Comparison of ENCODE assay signal across 28 mouse cellular contexts in genomic region chr19:10662665-10663064, GRCm38 (mm10). TPM values are rescaled to one million over a fixed set of nuclear protein-coding genes. Genes with fewer than 3 reads are reported as not detected.
DNase-seq lines count a peak whose midpoint lies in the region; ATAC-seq and TF ChIP-seq lines count a peak whose summit lies in the region.
"Had no signal": no experiment of that assay in that cellular context is flagged by ENCODE, and none has a peak within 500 bp of the region (broad histone marks: within the 10 kb centered on the region; RNA-seq: fewer than 3 reads in every experiment).

No protein-coding gene starts in this region.

- no peak for TF ChIP-seq CTCF in bone marrow, adult 2 months (IDR thresholded peaks at IDR 0.05; ENCODE audit: control insufficient read depth, insufficient read depth, low read length)
- no peak for TF ChIP-seq CTCF in liver, embryonic 14.5 days (IDR thresholded peaks at IDR 0.05; ENCODE audit: low read depth)
- no peak for TF ChIP-seq CTCF in kidney, adult 2 months (conservative IDR thresholded peaks at IDR 0.05; ENCODE audit: insufficient read depth, insufficient read length, low read depth, low read length)

- no peak for TF ChIP-seq EP300 in liver, embryonic 14.5 days (IDR thresholded peaks at IDR 0.05; ENCODE audit: low read depth)

- 57% methylated on average over 3 of the region's 3 CpGs for WGBS in heart, embryonic 13.5 days
- WGBS in bone marrow, adult 2 months = 38% methylated on average over 3 of the region's 3 CpGs
- WGBS in liver, embryonic 14.5 days (ENCODE audit: insufficient replicate concordance) = 12% methylated on average over 3 of the region's 3 CpGs
- 46% methylated on average over 3 of the region's 3 CpGs for WGBS in kidney, adult 2 months
- 82% methylated on average over 3 of the region's 3 CpGs for WGBS in hindbrain, embryonic 10.5 days

- H3K4me2 ChIP-seq in heart, embryonic 13.5 days = no peak overlapping the region
- peak overlapping the region; percentile 61 for H3K4me2 ChIP-seq in liver, embryonic 14.5 days (ENCODE audit: low read depth)
- H3K4me2 ChIP-seq: embryonic facial prominence, embryonic 12.5 days; forebrain, embryonic 13.5 days; limb, embryonic 15.5 days; midbrain, embryonic 15.5 days; neural tube, embryonic 12.5 days had no signal

- no peaks in the 10 kb centered on the region for H3K4me1 ChIP-seq in heart, embryonic 13.5 days
- peaks cover 2% of the 10 kb centered on the region; the same call in 1 of the 2 replicates for H3K4me1 ChIP-seq in bone marrow, adult 2 months (ENCODE audit: control insufficient read depth, insufficient read depth, low read length)
- H3K4me1 ChIP-seq in liver, embryonic 14.5 days (replicated peaks; ENCODE audit: control insufficient read depth in 2 of 2, insufficient read depth in 2 of 2, low read length in 1 of 2) = peaks cover 45 to 59% of the 10 kb centered on the region in 2 experiments
- no peaks in the 10 kb centered on the region for H3K4me1 ChIP-seq in kidney, adult 2 months (ENCODE audit: control insufficient read depth, insufficient read depth, low read length)
- H3K4me1 ChIP-seq in hindbrain, embryonic 10.5 days (replicated peaks) = no peaks in the 10 kb centered on the region
- H3K4me1 ChIP-seq: embryonic facial prominence, embryonic 12.5 days; forebrain, embryonic 13.5 days; limb, embryonic 15.5 days; midbrain, embryonic 15.5 days; neural tube, embryonic 12.5 days had no signal

- DNase-seq in heart, adult 11 months = no peak
- DNase-seq in liver, embryonic 14.5 days (ENCODE audit: low read depth in 3 of 3, low spot score in 3 of 3) = no peak
- DNase-seq in kidney, adult 2 months = no peak
- no peak for DNase-seq in hindbrain, embryonic 10.5 days (ENCODE audit: low spot score)
- DNase-seq in left cerebral cortex, postnatal 10 days (ENCODE audit: extremely low spot score in 1 of 2, low spot score in 2 of 2) = no peak
- DNase-seq: cerebellum, adult 11-12 months; cerebellum, postnatal 10 days; kidney, postnatal 25 days; left cerebral cortex, postnatal 4 days; right cerebral cortex, postnatal 14 days; spleen, adult 18-20 months had no signal

- H3K4me3 ChIP-seq in heart, embryonic 13.5 days = no peak overlapping the region
- no peak overlapping the region for H3K4me3 ChIP-seq in bone marrow, adult 2 months (replicated peaks; ENCODE audit: control insufficient read depth, low read depth, low read length)
- H3K4me3 ChIP-seq in liver, embryonic 14.5 days (ENCODE audit: insufficient read depth in 1 of 2, low read depth in 2 of 2, low read length in 2 of 2) = no peak overlapping the region; a peak in 1 of 4 replicates
- H3K4me3 ChIP-seq in kidney, adult 2 months (ENCODE audit: insufficient read depth, low read depth, low read length) = no peak overlapping the region
- no peak overlapping the region for H3K4me3 ChIP-seq in hindbrain, embryonic 10.5 days
- H3K4me3 ChIP-seq: embryonic facial prominence, embryonic 12.5 days; forebrain, embryonic 13.5 days; limb, embryonic 15.5 days; midbrain, embryonic 15.5 days; neural tube, embryonic 12.5 days had no signal

- TF ChIP-seq POLR2A in bone marrow, adult 2 months (IDR thresholded peaks at IDR 0.05; ENCODE audit: borderline replicate concordance, control insufficient read depth, low read depth, low read length) = no peak
- no peak for TF ChIP-seq POLR2A in kidney, adult 2 months (IDR thresholded peaks at IDR 0.05; ENCODE audit: low read depth, low read length)

- no peak for ATAC-seq in heart, embryonic 13.5 days (ENCODE audit: extremely low read depth, insufficient number of reproducible peaks, low FRiP score, low TSS enrichment)
- no peak for ATAC-seq in liver, embryonic 14.5 days (ENCODE audit: insufficient read depth)
- ATAC-seq: forebrain, embryonic 13.5 days; hindbrain, postnatal 0 days; intestine, embryonic 16.5 days; lung, postnatal 0 days; midbrain, embryonic 15.5 days had no signal

- no peak overlapping the region for H3K9ac ChIP-seq in heart, embryonic 13.5 days
- no peak overlapping the region; the same call in 1 of the 2 replicates for H3K9ac ChIP-seq in liver, embryonic 14.5 days (replicated peaks)
- H3K9ac ChIP-seq: embryonic facial prominence, embryonic 12.5 days; forebrain, embryonic 13.5 days; limb, embryonic 15.5 days; midbrain, embryonic 15.5 days; neural tube, embryonic 12.5 days had no signal

- intact Hi-C loops in left cerebral cortex, postnatal 10 days (cut with DNase I) = loop anchor here (5.0 kb wide), 1 partner anchor 300 kb away; no protein-coding TSS in a partner anchor

- peak overlapping the region; percentile 24; the same call in 1 of the 2 replicates for H3K27ac ChIP-seq in heart, embryonic 13.5 days (replicated peaks)
- H3K27ac ChIP-seq in bone marrow, adult 2 months (ENCODE audit: control insufficient read depth, insufficient read depth, low read depth, low read length, poor library complexity) = peak overlapping the region; percentile 56; the same call in 1 of the 2 replicates
- peak overlapping the region; percentile 98 for H3K27ac ChIP-seq in liver, embryonic 14.5 days
- H3K27ac ChIP-seq in kidney, adult 2 months (ENCODE audit: insufficient read depth, low read depth, low read length) = no peak overlapping the region
- no peak overlapping the region for H3K27ac ChIP-seq in hindbrain, embryonic 10.5 days
- H3K27ac ChIP-seq: embryonic facial prominence, embryonic 12.5 days; forebrain, embryonic 13.5 days; hindbrain, postnatal 0 days; limb, embryonic 15.5 days; macrophage; midbrain, embryonic 15.5 days; neural tube, embryonic 12.5 days had no signal

- H3K9me3 ChIP-seq in heart, embryonic 13.5 days = no peaks in the 10 kb centered on the region
- H3K9me3 ChIP-seq in liver, embryonic 14.5 days (ENCODE audit: control insufficient read depth, low read length) = no peaks in the 10 kb centered on the region
- H3K9me3 ChIP-seq in hindbrain, embryonic 10.5 days = no peaks in the 10 kb centered on the region
- H3K9me3 ChIP-seq: embryonic facial prominence, embryonic 12.5 days; forebrain, embryonic 13.5 days; limb, embryonic 15.5 days; midbrain, embryonic 15.5 days; neural tube, embryonic 12.5 days had no signal

- H3K27me3 ChIP-seq in heart, embryonic 13.5 days (replicated peaks) = no peaks in the 10 kb centered on the region; the same call in 1 of the 2 replicates
- H3K27me3 ChIP-seq in liver, embryonic 14.5 days (ENCODE audit: control insufficient read depth, insufficient read depth, low read length) = no peaks in the 10 kb centered on the region
- no peaks in the 10 kb centered on the region for H3K27me3 ChIP-seq in kidney, adult 2 months (replicated peaks; ENCODE audit: control insufficient read depth, insufficient read depth, low read length)
- 0 out of 2 replicates have a peak, but pooled peaks cover 6% of the 10 kb centered on the region for H3K27me3 ChIP-seq in hindbrain, embryonic 10.5 days (ENCODE audit: insufficient read depth, poor library complexity, severe bottlenecking)
- H3K27me3 ChIP-seq: embryonic facial prominence, embryonic 12.5 days; forebrain, embryonic 13.5 days; limb, embryonic 15.5 days; midbrain, embryonic 15.5 days; neural tube, embryonic 12.5 days had no signal

- no peaks in the 10 kb centered on the region for H3K36me3 ChIP-seq in heart, embryonic 13.5 days
- H3K36me3 ChIP-seq in liver, embryonic 14.5 days (replicated peaks; ENCODE audit: control insufficient read depth, insufficient read depth, low read depth) = no peaks in the 10 kb centered on the region; the same call in 1 of the 2 replicates
- no peaks in the 10 kb centered on the region for H3K36me3 ChIP-seq in kidney, adult 2 months (ENCODE audit: control insufficient read depth, insufficient read depth, low read length)
- no peaks in the 10 kb centered on the region for H3K36me3 ChIP-seq in hindbrain, embryonic 10.5 days
- H3K36me3 ChIP-seq: embryonic facial prominence, embryonic 12.5 days; limb, embryonic 15.5 days; midbrain, embryonic 15.5 days; neural tube, embryonic 12.5 days had no signal

RNA-seq across cellular contexts. Expression of gene Pga5, which starts 15.2 kb away (rescaled TPM):
- polyA plus RNA-seq in heart, embryonic 13.5 days (2015; fragmentation: Nextera tagmentation; extraction: Ambion mirVana) = not detected in 2 replicates
- polyA plus RNA-seq in bone marrow, adult 2 months (2011; ENCODE audit: insufficient read depth, insufficient read length, low replicate concordance, missing spikeins) = not detected in 2 replicates
- polyA plus RNA-seq in liver, embryonic 14.5 days (2012; rRNA removed) = 0.02 TPM in 1 of 2 replicates, not detected in the other
- polyA plus RNA-seq in liver, embryonic 14.5 days (2014; fragmentation: Nextera tagmentation; extraction: Ambion mirVana) = not detected in 2 replicates
- 0.80 and 1.0 TPM in 2 replicates for polyA plus RNA-seq in kidney, adult 2 months (2012; rRNA removed)
- polyA plus RNA-seq in hindbrain, embryonic 10.5 days (2016; fragmentation: Nextera tagmentation; extraction: Ambion mirVana) = not detected in 2 replicates
- total RNA-seq in left cerebral cortex, postnatal 10 days (2021) = not detected
- total RNA-seq: gastrocnemius, adult 18-20 months; hindbrain, postnatal 0 days; layer of hippocampus, adult 8-10 months; left cerebral cortex, adult 18-20 months; left cerebral cortex, postnatal 4 days had no signal
- polyA plus RNA-seq: embryonic facial prominence, embryonic 12.5 days; forebrain, embryonic 13.5 days; heart, embryonic 16.5 days; hindbrain, embryonic 11.5 days; hindbrain, postnatal 0 days; kidney, embryonic 14.5 days; limb, embryonic 15.5 days; lung, postnatal 0 days; macrophage; midbrain, embryonic 15.5 days; neural tube, embryonic 12.5 days had no signal

RNA-seq across cellular contexts. Expression of gene Vps37c, which starts 25.9 kb away (rescaled TPM):
- 28.4 and 30.3 TPM in 2 replicates for polyA plus RNA-seq in heart, embryonic 13.5 days (2015; fragmentation: Nextera tagmentation; extraction: Ambion mirVana)
- 14.4 and 29.5 TPM in 2 replicates for polyA plus RNA-seq in bone marrow, adult 2 months (2011; ENCODE audit: insufficient read depth, insufficient read length, low replicate concordance, missing spikeins)
- 6.0 and 6.3 TPM in 2 replicates for polyA plus RNA-seq in liver, embryonic 14.5 days (2012; rRNA removed)
- polyA plus RNA-seq in liver, embryonic 14.5 days (2014; fragmentation: Nextera tagmentation; extraction: Ambion mirVana) = 9.3 and 10.4 TPM in 2 replicates
- polyA plus RNA-seq in kidney, adult 2 months (2012; rRNA removed) = 30.0 and 32.1 TPM in 2 replicates
- polyA plus RNA-seq in hindbrain, embryonic 10.5 days (2016; fragmentation: Nextera tagmentation; extraction: Ambion mirVana) = 36.7 and 40.7 TPM in 2 replicates
- 10 to 100 TPM; 25.2 to 27.6 TPM for total RNA-seq in left cerebral cortex, postnatal 10 days (2021)

RNA-seq across cellular contexts. Expression of gene Vwce, which starts 28.7 kb away (rescaled TPM):
- 0.59 TPM in 2 replicates for polyA plus RNA-seq in heart, embryonic 13.5 days (2015; fragmentation: Nextera tagmentation; extraction: Ambion mirVana)
- polyA plus RNA-seq in bone marrow, adult 2 months (2011; ENCODE audit: insufficient read depth, insufficient read length, low replicate concordance, missing spikeins) = 0.41 and 0.77 TPM in 2 replicates
- polyA plus RNA-seq in liver, embryonic 14.5 days (2012; rRNA removed) = 6.7 and 8.5 TPM in 2 replicates
- polyA plus RNA-seq in liver, embryonic 14.5 days (2014; fragmentation: Nextera tagmentation; extraction: Ambion mirVana) = 5.4 and 7.4 TPM in 2 replicates
- 15.3 and 17.3 TPM in 2 replicates for polyA plus RNA-seq in kidney, adult 2 months (2012; rRNA removed)
- 0.89 and 1.0 TPM in 2 replicates for polyA plus RNA-seq in hindbrain, embryonic 10.5 days (2016; fragmentation: Nextera tagmentation; extraction: Ambion mirVana)
- 1 to 10 TPM in 1 of 2 experiments, under 1 TPM in 1; 0.81 to 1.2 TPM for total RNA-seq in left cerebral cortex, postnatal 10 days (2021)
- total RNA-seq: gastrocnemius, adult 18-20 months had no signal
- polyA plus RNA-seq: lung, postnatal 0 days; macrophage had no signal

RNA-seq across cellular contexts. Expression of gene Tkfc, which starts 57.2 kb away (rescaled TPM):
- 9.1 and 11.0 TPM in 2 replicates for polyA plus RNA-seq in heart, embryonic 13.5 days (2015; fragmentation: Nextera tagmentation; extraction: Ambion mirVana)
- polyA plus RNA-seq in bone marrow, adult 2 months (2011; ENCODE audit: insufficient read depth, insufficient read length, low replicate concordance, missing spikeins) = 3.7 and 5.3 TPM in 2 replicates
- polyA plus RNA-seq in liver, embryonic 14.5 days (2012; rRNA removed) = 11.7 and 13.9 TPM in 2 replicates
- polyA plus RNA-seq in liver, embryonic 14.5 days (2014; fragmentation: Nextera tagmentation; extraction: Ambion mirVana) = 15.1 and 15.6 TPM in 2 replicates
- 308 and 311 TPM in 2 replicates for polyA plus RNA-seq in kidney, adult 2 months (2012; rRNA removed)
- polyA plus RNA-seq in hindbrain, embryonic 10.5 days (2016; fragmentation: Nextera tagmentation; extraction: Ambion mirVana) = 21.6 and 23.3 TPM in 2 replicates
- 10 to 100 TPM; 26.1 to 32.0 TPM for total RNA-seq in left cerebral cortex, postnatal 10 days (2021)

RNA-seq across cellular contexts. Expression of gene Ddb1, which starts 57.5 kb away (rescaled TPM):
- polyA plus RNA-seq in heart, embryonic 13.5 days (2015; fragmentation: Nextera tagmentation; extraction: Ambion mirVana) = 252 and 255 TPM in 2 replicates
- polyA plus RNA-seq in bone marrow, adult 2 months (2011; ENCODE audit: insufficient read depth, insufficient read length, low replicate concordance, missing spikeins) = 59.3 and 107 TPM in 2 replicates
- polyA plus RNA-seq in liver, embryonic 14.5 days (2012; rRNA removed) = 66.8 and 91.2 TPM in 2 replicates
- 133 and 147 TPM in 2 replicates for polyA plus RNA-seq in liver, embryonic 14.5 days (2014; fragmentation: Nextera tagmentation; extraction: Ambion mirVana)
- 123 and 127 TPM in 2 replicates for polyA plus RNA-seq in kidney, adult 2 months (2012; rRNA removed)
- 461 and 484 TPM in 2 replicates for polyA plus RNA-seq in hindbrain, embryonic 10.5 days (2016; fragmentation: Nextera tagmentation; extraction: Ambion mirVana)
- 100 to 1,000 TPM; 207 to 211 TPM for total RNA-seq in left cerebral cortex, postnatal 10 days (2021)

Comparison
In these comparisons a context has a peak if more than half of its experiments do, and no peak if none do; other contexts are left out.
1. H3K27ac ChIP-seq: peak in heart, embryonic 13.5 days (single experiment), bone marrow, adult 2 months (single experiment) and liver, embryonic 14.5 days (single experiment); none in kidney, adult 2 months (single experiment) and hindbrain, embryonic 10.5 days (single experiment).